Mouse (Mus musculus) brain, embryonic 14.5 days (tissue): ENCODE measurements around the gene Naa35.

Experiments used
- CTCF ChIP-seq: fragments of 200-500 bp; IDR thresholded peaks from 2 replicates; pipeline ENCODE4 v1.5.1; 2012; ENCODE audit warnings: inconsistent platforms, mild to moderate bottlenecking, moderate library complexity, borderline replicate concordance; ENCODE audit not compliant: insufficient read depth, insufficient read length; ENCODE audit errors: extremely low read depth
- POLR2A ChIP-seq: fragments of 200-500 bp; IDR thresholded peaks from 2 replicates; pipeline ENCODE4 v1.6.1; 2012; ENCODE audit warnings: mild to moderate bottlenecking, inconsistent platforms, borderline replicate concordance; ENCODE audit not compliant: poor library complexity, insufficient read depth, insufficient read length, severe bottlenecking; ENCODE audit errors: extremely low read depth

GRCm38 (mm10) chr13:59679306-59679705 is 94.2 kb downstream of the Naa35 start:
- TF ChIP-seq POLR2A (no peak), CTCF (no peak)
